Mouse (Mus musculus) bone marrow, adult 2 months (tissue): Measurements from ENCODE around the gene Alyref.
A peak's percentile ranks its signal among the peaks of the same experiment; 100 is the strongest.

Source experiments
- CTCF ChIP-seq: fragments of 200-500 bp; IDR thresholded peaks from 2 replicates; pipeline ENCODE4 v1.5.1; 2011; ENCODE audit warnings: low read length, control low read depth; ENCODE audit not compliant: control insufficient read depth, insufficient read depth
- POLR2A ChIP-seq: fragments of 200-500 bp; IDR thresholded peaks from 2 replicates; pipeline ENCODE4 v1.6.1; 2011; ENCODE audit warnings: low read depth, mild to moderate bottlenecking, control low read depth, low read length, borderline replicate concordance; ENCODE audit not compliant: control insufficient read depth

DNA sequence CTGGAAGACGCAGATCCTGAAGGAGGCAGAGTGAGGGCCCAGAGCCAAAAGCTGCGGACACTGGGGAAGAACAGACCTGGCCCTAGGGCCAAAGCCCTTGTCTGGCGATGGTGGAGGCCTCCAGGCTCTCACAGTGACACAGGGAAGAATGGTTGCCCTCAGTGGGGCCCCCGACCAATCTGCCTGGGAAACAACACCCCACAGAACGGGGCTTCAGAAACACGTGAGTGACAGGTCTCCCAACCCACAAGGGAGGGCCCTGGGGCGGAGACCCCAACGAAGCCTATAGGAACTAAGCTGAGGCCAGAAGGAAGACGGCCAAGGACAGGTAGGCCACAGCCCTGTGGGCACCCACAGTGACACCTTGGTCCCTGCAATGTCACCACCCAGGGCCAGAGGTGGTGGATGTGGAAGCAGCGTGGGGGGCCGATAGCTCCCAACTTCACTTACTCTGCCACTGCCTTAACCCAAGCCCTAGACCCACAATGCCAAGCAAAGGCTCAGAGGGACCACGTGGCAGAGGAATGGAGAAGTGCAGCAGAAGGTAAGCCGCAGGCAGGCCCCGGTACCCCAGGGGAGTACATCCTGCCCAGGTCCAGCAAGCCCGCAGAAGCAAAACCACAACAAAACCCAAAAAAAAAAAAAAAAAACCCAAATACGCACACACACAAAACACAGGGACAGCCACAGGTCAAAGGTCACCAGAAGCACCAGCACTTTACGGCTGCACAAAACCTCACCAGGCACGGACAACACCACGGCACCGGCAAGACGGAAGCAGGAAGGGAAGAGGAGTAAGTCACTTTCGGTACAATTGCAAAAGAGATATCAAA lies 29.5 kb upstream of the Alyref start:
- TF ChIP-seq CTCF (no peak), POLR2A (peak; percentile 22; the same call in 1 of the 2 replicates)
